Comparison of ENCODE assay signal across 20 mouse cellular contexts in the genomic region with DNA sequence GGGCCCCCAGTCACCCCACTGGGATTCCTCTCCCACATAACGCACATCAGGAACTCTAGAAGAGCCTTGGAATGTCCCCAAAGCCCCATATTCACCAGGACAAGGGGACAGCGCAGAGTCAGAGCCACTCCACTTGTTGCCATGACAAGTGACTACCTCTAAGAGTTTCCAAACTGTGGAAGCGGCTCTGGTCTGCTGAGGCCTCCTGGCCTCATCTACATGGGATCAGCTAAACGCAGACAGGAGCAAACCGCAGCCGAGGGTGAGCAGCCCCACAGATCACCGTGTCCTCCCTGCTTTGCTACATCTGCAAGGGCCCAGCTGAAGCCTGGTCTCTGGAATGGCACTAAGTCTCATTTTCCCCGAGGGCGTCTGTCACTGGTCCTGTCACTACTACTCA.
DNase-seq lines count a peak whose midpoint lies in the region; TF ChIP-seq lines count a peak whose summit lies in the region.
"Had no signal": no experiment of that assay in that cellular context is flagged by ENCODE, and none has a peak within 500 bp of the region (broad histone marks: within the 10 kb centered on the region; RNA-seq: fewer than 3 reads in every experiment).

No protein-coding gene starts in this region.

- no peak for TF ChIP-seq POLR2A in olfactory bulb, adult 2 months (IDR thresholded peaks at IDR 0.05; ENCODE audit: insufficient read depth, low read depth, low read length)

- H3K36me3 ChIP-seq in limb, embryonic 10.5 days: no peaks in the 10 kb centered on the region
- H3K36me3 ChIP-seq: embryonic facial prominence, embryonic 13.5 days; embryonic facial prominence, embryonic 15.5 days; forebrain, embryonic 10.5 days; forebrain, embryonic 12.5 days had no signal

- H3K27ac ChIP-seq in gastrocnemius, adult 2 months: peak overlapping the region; percentile 17
- peak overlapping the region; percentile 96 for H3K27ac ChIP-seq in layer of hippocampus, adult 2 months
- peak overlapping the region; percentile 25; the same call in 1 of the 2 replicates for H3K27ac ChIP-seq in limb, embryonic 10.5 days
- H3K27ac ChIP-seq in olfactory bulb, adult 2 months (ENCODE audit: insufficient read depth, low read depth, low read length): no peak overlapping the region
- H3K27ac ChIP-seq: embryonic facial prominence, embryonic 13.5 days; embryonic facial prominence, embryonic 15.5 days; forebrain, embryonic 10.5 days; forebrain, embryonic 12.5 days had no signal

- no peak for TF ChIP-seq CTCF in gastrocnemius, adult 2 months (IDR thresholded peaks at IDR 0.05)
- TF ChIP-seq CTCF in layer of hippocampus, adult 2 months (conservative IDR thresholded peaks at IDR 0.05): no peak
- TF ChIP-seq CTCF in olfactory bulb, adult 2 months (IDR thresholded peaks at IDR 0.05; ENCODE audit: insufficient read depth, low read depth, low read length): no peak

- peaks cover 27% of the 10 kb centered on the region for H3K27me3 ChIP-seq in limb, embryonic 10.5 days (ENCODE audit: low read depth, poor library complexity, severe bottlenecking)

- H3K9me3 ChIP-seq in limb, embryonic 10.5 days (replicated peaks): no peaks in the 10 kb centered on the region
- H3K9me3 ChIP-seq: embryonic facial prominence, embryonic 13.5 days; embryonic facial prominence, embryonic 15.5 days; forebrain, embryonic 10.5 days; forebrain, embryonic 12.5 days had no signal

- intact Hi-C loops in gastrocnemius, adult 2 months (cut with DNase I): loop anchor here (10.0 kb wide), 2 partner anchors 88 to 242 kb away; no protein-coding TSS in a partner anchor

- peaks cover 42% of the 10 kb centered on the region for H3K4me1 ChIP-seq in limb, embryonic 10.5 days
- H3K4me1 ChIP-seq in olfactory bulb, adult 2 months (ENCODE audit: control insufficient read depth, insufficient read depth, low read length): peaks cover 15% of the 10 kb centered on the region

- H3K4me3 ChIP-seq in gastrocnemius, adult 2 months: no peak overlapping the region
- H3K4me3 ChIP-seq in layer of hippocampus, adult 2 months: peak overlapping the region; percentile 42; the same call in 1 of the 2 replicates
- no peak overlapping the region for H3K4me3 ChIP-seq in limb, embryonic 10.5 days
- H3K4me3 ChIP-seq in olfactory bulb, adult 2 months (ENCODE audit: insufficient read depth, low read depth, low read length): peak overlapping the region; percentile 31
- H3K4me3 ChIP-seq: embryonic facial prominence, embryonic 13.5 days; embryonic facial prominence, embryonic 15.5 days; erythroblast, embryonic 14.5 days; forebrain, embryonic 10.5 days; forebrain, embryonic 12.5 days had no signal

- DNase-seq in gastrocnemius, adult 2 months: no peak
- no peak for DNase-seq in gastrocnemius, postnatal 10 days
- DNase-seq in layer of hippocampus, adult 2 months (ENCODE audit: low spot score in 2 of 2): peak in 1 of 2 experiments; percentile 7
- DNase-seq in layer of hippocampus, postnatal 14 days (ENCODE audit: low spot score in 2 of 2): no peak
- no peak for DNase-seq in limb, embryonic 10.5 days (ENCODE audit: low spot score)
- DNase-seq in urinary bladder, postnatal 14 days (ENCODE audit: low spot score): no peak
- DNase-seq: adrenal gland, adult 2 months; adrenal gland, postnatal 10 days; adrenal gland, postnatal 25 days; cerebellum, adult 11 months; cerebellum, adult 18-20 months; cerebellum, adult 8-10 months; cerebellum, postnatal 10 days; embryo, embryonic 11 days had no signal

- WGBS in limb, embryonic 10.5 days: 88% methylated on average over 9 of the region's 9 CpGs
- WGBS in olfactory bulb, adult 2 months: 50% methylated on average over 9 of the region's 9 CpGs

Comparison
In these comparisons a context has a peak if more than half of its experiments do, and no peak if none do; other contexts are left out.
1. H3K4me3 ChIP-seq: peak in layer of hippocampus, adult 2 months (single experiment) and olfactory bulb, adult 2 months (single experiment); none in gastrocnemius, adult 2 months (single experiment) and limb, embryonic 10.5 days (single experiment).